Mouse (Mus musculus): ENCODE measurements at regions not wholly inside any gene's neighbourhood (a gene's known extent, or its start where the extent isn't known, plus 50 kb on each side); places are given as distances from the start of the nearest gene placed in this dataset.

DNA sequence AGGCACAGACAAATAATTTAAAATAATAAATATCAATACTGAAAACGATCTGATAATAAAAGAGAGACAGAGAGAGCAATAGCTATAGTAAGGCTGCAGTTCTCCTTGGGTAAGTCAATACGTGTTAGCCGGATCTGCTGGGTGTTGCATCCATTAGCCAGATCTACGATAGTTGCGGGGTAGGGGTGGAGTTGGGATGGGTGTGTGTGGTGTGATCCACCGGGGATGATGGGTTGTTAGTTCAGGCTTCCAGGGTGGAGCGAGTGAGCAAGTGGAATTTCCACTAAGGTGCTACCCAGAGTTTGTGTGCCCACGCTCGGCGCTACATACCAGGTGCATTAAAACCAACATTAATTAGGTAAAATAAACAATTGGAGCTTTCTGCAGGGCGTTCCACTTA, 160.2 kb downstream of the Icos start:
- Histone ChIP-seq H3K36me3 (ENCODE audit: control insufficient read depth, insufficient read depth, low read length) (peaks cover 3% of the 10 kb centered on the region; the same call in 1 of the 2 replicates), H3K79me2 (replicated peaks; ENCODE audit: control insufficient read depth, insufficient read depth, low read length) (no peaks in the 10 kb centered on the region), H3K9ac (ENCODE audit: low read depth, low read length) (no peak overlapping the region), H3K4me3 (no peak overlapping the region), H3K4me1 (ENCODE audit: control insufficient read depth, insufficient read depth, low read length) (peaks cover 7% of the 10 kb centered on the region), H3K27ac (no peak overlapping the region), H3K27me3 (ENCODE audit: control insufficient read depth, insufficient read depth, low read length) (no peaks in the 10 kb centered on the region)
- TF ChIP-seq EP300 (IDR thresholded peaks at IDR 0.05; ENCODE audit: insufficient read depth, low read depth, low read length) (no peak), POLR2A (IDR thresholded peaks at IDR 0.05; ENCODE audit: insufficient read depth, low read depth, low read length) (no peak), CTCF (IDR thresholded peaks at IDR 0.05) (no peak)
- WGBS = 85% methylated on average over 11 of the region's 11 CpGs
- intact Hi-C loops (cut with DNase I) = loop anchor here (2.0 to 5.0 kb wide), 2 partner anchors 1827 to 1849 kb away; no protein-coding TSS in a partner anchor
- no peak for DNase-seq

DNA sequence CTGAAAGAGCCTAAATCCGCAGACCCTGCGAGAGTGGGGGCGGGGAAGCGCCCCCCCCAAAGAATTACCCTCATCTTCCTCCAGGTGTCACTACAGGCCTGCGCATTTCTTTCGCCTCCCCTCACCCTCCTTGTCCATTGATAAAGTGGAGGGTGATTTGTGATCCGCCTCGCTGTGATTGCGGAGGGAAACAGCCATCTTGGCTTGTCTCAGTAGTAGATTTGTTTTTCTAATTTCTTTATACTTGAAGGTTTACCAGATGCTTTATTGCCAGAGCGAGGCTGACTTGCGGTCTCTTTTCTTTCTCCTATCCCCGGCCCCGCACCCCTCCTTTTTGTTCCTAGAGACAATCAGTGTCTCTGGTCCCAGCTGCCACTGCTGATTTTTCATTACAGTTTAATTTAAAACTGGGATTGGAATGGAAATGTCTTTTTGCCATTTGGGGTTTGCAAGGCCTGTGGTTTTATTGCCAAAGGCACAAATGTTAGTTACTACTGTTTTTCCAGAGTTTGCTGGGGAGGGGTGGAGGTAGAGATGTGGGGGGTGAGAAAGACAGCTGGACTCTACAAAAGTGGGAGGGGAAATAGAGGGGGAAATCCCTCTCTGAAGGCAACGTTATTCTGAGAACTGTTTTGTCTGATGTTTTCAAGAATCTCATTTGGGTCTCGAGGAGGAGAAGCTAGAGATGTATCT, 161.7 kb downstream of the Icos start:
- H3K79me2 ChIP-seq (replicated peaks; ENCODE audit: control insufficient read depth, insufficient read depth, low read length) = no peaks in the 10 kb centered on the region
- H3K36me3 ChIP-seq (ENCODE audit: control insufficient read depth, insufficient read depth, low read length) = peaks cover 10% of the 10 kb centered on the region; the same call in 1 of the 2 replicates
- TF ChIP-seq CTCF (IDR thresholded peaks at IDR 0.05) = peak; percentile 87
- TF ChIP-seq POLR2A (IDR thresholded peaks at IDR 0.05; ENCODE audit: insufficient read depth, low read depth, low read length) = no peak
- peak; percentile 75 for TF ChIP-seq EP300 (IDR thresholded peaks at IDR 0.05; ENCODE audit: insufficient read depth, low read depth, low read length)
- 23% methylated on average over 15 of the region's 15 CpGs for WGBS
- peak in 1 of 2 experiments; percentile 60 for DNase-seq
- no peaks in the 10 kb centered on the region for H3K27me3 ChIP-seq (ENCODE audit: control insufficient read depth, insufficient read depth, low read length)
- H3K4me3 ChIP-seq = 0 out of 2 replicates have a peak overlapping the region, but pooled peaks have one; percentile 6
- intact Hi-C loops (cut with DNase I) = loop anchor here (2.0 to 5.0 kb wide), 2 partner anchors 1825 to 1848 kb away; no protein-coding TSS in a partner anchor
- no peak overlapping the region for H3K27ac ChIP-seq
- H3K4me1 ChIP-seq (ENCODE audit: control insufficient read depth, insufficient read depth, low read length) = peaks cover 14% of the 10 kb centered on the region
- no peak overlapping the region for H3K9ac ChIP-seq (ENCODE audit: low read depth, low read length)

DNA sequence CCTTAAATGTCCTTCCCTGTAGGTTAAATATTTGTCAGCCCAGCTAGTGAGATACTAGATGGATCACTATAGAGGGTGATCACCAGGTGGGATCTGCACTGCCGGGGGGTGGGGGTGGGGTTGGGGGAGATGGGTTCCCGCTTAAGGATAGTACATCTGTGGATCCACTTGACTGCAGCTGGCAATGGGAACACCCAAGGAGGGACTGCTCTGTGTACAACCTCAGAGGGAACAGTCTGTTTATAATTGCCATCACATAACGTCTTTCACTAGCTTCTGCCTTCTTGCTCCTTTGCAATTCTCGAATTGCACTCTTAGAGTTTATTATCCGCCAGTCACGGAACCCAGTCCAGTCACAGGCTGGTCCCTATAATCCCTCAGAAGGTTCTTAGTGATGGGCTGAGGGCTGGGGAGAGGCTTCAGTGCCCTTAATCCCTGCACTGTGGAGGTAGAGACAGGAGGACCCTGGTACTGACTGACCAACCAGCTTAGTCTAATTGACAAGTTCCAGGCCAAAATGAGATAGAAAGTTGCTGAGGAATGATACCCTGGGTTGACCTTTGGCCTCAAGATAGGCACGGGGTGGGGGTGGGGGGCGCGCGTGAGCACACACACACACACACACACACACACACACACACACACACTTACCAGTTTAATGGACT, 162.4 kb downstream of the Icos start:
- H3K4me1 ChIP-seq (ENCODE audit: control insufficient read depth, insufficient read depth, low read length) = peaks cover 14% of the 10 kb centered on the region
- no peak for DNase-seq
- H3K27ac ChIP-seq = no peak overlapping the region
- intact Hi-C loops (cut with DNase I) = loop anchor here (2.0 to 10.0 kb wide), 5 partner anchors 495 to 1847 kb away; partner anchors contain the start of genes Nrp2 and Pard3b
- no peak overlapping the region for H3K4me3 ChIP-seq
- no peak overlapping the region for H3K9ac ChIP-seq (ENCODE audit: low read depth, low read length)
- peaks cover 10% of the 10 kb centered on the region; the same call in 1 of the 2 replicates for H3K36me3 ChIP-seq (ENCODE audit: control insufficient read depth, insufficient read depth, low read length)
- H3K27me3 ChIP-seq (ENCODE audit: control insufficient read depth, insufficient read depth, low read length) = no peaks in the 10 kb centered on the region
- no peaks in the 10 kb centered on the region for H3K79me2 ChIP-seq (replicated peaks; ENCODE audit: control insufficient read depth, insufficient read depth, low read length)
- TF ChIP-seq CTCF (IDR thresholded peaks at IDR 0.05) = no peak
- TF ChIP-seq EP300 (IDR thresholded peaks at IDR 0.05; ENCODE audit: insufficient read depth, low read depth, low read length) = no peak
- TF ChIP-seq POLR2A (IDR thresholded peaks at IDR 0.05; ENCODE audit: insufficient read depth, low read depth, low read length) = no peak
- WGBS = 69% methylated on average over 10 of the region's 10 CpGs

DNA sequence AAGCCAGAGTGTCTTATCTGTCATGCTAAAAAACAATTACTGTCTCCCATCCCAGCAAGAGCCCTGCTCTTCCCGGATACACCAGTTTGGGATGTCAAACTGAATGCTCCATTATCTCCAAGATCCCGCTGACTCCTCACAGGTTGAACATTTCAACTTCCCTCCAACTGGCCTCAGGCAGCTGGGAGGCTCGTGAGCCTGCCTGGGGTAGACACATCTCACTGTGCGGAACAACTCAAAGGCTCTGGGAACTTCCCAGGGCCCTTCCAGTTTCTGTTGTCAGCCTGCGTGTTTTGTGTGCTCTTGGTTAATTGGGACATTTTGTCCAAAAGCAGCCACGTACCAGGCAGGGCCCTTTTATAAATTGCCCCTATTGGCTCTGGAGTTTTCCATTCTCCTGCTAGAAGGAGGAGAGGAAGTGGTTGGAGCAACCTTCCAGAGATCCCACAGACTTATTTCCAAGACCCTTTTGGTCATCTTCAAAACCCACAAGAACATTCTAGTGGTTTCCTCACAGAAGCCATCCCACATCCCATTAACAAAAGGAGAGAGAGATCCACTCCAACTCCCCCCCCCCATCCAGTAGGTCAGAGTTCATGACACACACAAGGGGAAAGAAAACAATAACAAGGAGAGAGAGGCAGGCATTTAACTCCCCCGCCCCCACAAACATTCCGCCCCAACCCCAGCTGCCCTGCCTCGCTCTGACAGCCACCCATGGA, 163.3 kb downstream of the Icos start:
- peaks cover 10% of the 10 kb centered on the region; the same call in 1 of the 2 replicates for H3K36me3 ChIP-seq (ENCODE audit: control insufficient read depth, insufficient read depth, low read length)
- no peaks in the 10 kb centered on the region for H3K79me2 ChIP-seq (replicated peaks; ENCODE audit: control insufficient read depth, insufficient read depth, low read length)
- no peak overlapping the region for H3K27ac ChIP-seq
- no peak overlapping the region for H3K4me3 ChIP-seq
- no peaks in the 10 kb centered on the region for H3K27me3 ChIP-seq (ENCODE audit: control insufficient read depth, insufficient read depth, low read length)
- no peak overlapping the region for H3K9ac ChIP-seq (ENCODE audit: low read depth, low read length)
- H3K4me1 ChIP-seq (ENCODE audit: control insufficient read depth, insufficient read depth, low read length) = peaks cover 17% of the 10 kb centered on the region
- 58% methylated on average over 9 of the region's 9 CpGs for WGBS
- TF ChIP-seq CTCF (IDR thresholded peaks at IDR 0.05) = no peak
- no peak for TF ChIP-seq POLR2A (IDR thresholded peaks at IDR 0.05; ENCODE audit: insufficient read depth, low read depth, low read length)
- no peak for TF ChIP-seq EP300 (IDR thresholded peaks at IDR 0.05; ENCODE audit: insufficient read depth, low read depth, low read length)
- no peak for DNase-seq
- intact Hi-C loops (cut with DNase I) = loop anchor here (5.0 to 10.0 kb wide), 3 partner anchors 494 to 1561 kb away; partner anchors contain the start of genes Nrp2 and Pard3b

DNA sequence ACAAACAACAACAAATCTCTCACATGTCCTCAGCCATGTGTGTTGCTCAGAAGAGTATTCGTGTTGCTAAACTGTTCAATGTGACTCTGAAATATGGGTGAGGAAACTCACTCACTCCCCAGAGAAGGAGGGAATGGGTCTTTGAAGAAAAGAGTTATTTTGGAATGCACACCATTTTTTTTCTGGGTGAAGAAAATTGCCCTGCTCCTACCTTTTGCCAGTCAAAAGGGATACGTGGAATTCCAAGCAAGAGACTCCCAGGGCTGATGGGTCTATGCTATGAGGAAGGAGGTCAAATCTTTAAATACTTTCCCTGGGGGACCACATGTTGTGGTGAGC, 163.8 kb downstream of the Icos start:
- H3K4me3 ChIP-seq = no peak overlapping the region
- no peak for DNase-seq
- no peaks in the 10 kb centered on the region for H3K79me2 ChIP-seq (replicated peaks; ENCODE audit: control insufficient read depth, insufficient read depth, low read length)
- intact Hi-C loops (cut with DNase I) = loop anchor here (5.0 to 10.0 kb wide), 3 partner anchors 493 to 1561 kb away; partner anchors contain the start of genes Nrp2 and Pard3b
- no peaks in the 10 kb centered on the region for H3K27me3 ChIP-seq (ENCODE audit: control insufficient read depth, insufficient read depth, low read length)
- 69% methylated on average over 2 of the region's 2 CpGs for WGBS
- no peak overlapping the region for H3K27ac ChIP-seq
- no peak for TF ChIP-seq POLR2A (IDR thresholded peaks at IDR 0.05; ENCODE audit: insufficient read depth, low read depth, low read length)
- TF ChIP-seq EP300 (IDR thresholded peaks at IDR 0.05; ENCODE audit: insufficient read depth, low read depth, low read length) = no peak
- no peak for TF ChIP-seq CTCF (IDR thresholded peaks at IDR 0.05)
- H3K36me3 ChIP-seq (ENCODE audit: control insufficient read depth, insufficient read depth, low read length) = peaks cover 10% of the 10 kb centered on the region; the same call in 1 of the 2 replicates
- H3K4me1 ChIP-seq (ENCODE audit: control insufficient read depth, insufficient read depth, low read length) = peaks cover 20% of the 10 kb centered on the region
- no peak overlapping the region for H3K9ac ChIP-seq (ENCODE audit: low read depth, low read length)

Data from heart, adult 2 months (tissue).